Mouse (Mus musculus) ZHBTc4 (cell line): Measurements from ENCODE around the gene Adcy1.

ENCODE experiments used
- DNase-seq: peaks from one replicate; pipeline ENCODE4 v3.0.0-alpha.2; 2011; ENCODE audit warnings: low read depth, low spot score

Adcy1 gene

GRCm38 (mm10) chr11:7182409-7183042, 119.2 kb downstream of the Adcy1 start:
- DNase-seq: peak; percentile 18

DNA sequence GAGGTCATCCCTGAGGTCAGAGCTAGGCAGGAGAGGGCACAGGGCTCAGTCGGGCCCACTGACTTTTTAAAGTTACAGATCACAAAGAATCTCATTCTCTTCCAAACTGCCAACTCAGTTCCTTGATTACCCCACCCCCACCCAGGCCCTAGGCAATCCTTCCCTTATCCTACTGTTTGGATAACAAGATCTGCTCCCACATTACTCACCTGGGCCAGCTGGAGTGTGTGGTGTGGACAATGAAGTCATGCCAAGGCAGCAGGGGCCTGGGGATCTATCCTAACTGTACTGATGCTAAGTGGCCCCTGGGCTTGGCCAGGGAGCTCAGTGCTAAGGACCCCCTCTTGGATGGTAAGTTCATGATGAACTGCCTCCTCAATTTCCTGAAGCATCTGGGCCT, 121.1 kb downstream of the Adcy1 start:
- DNase-seq: no peak

GRCm38 (mm10) chr11:7187472-7187871, 124.2 kb downstream of the Adcy1 start:
- DNase-seq: no peak

- DNase-seq: no peak
Measured at GRCm38 (mm10) chr11:7188469-7188868, 125.2 kb downstream of the Adcy1 start, which contains the start of gene Gm11985. Gm11985 (minus strand) TSS chr11:7188569.

DNA sequence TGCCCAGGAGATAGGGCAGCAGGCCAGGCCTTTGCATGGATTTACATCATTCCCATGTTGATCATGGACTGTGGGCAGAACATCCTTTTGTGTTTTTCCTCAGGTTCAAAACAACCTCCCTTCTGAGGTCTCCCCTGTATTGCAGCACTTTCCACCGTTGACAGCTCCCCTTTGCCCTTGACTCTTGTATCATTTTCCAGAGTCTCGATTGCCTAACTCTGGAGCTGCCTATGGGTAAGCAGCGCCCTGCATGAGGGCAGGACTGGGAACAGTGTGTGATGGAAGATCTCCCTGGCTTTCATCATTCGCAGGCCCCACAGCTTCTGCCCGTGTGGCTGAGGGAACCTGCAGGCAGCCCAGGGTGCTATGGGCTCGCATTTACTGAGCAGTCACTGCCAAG, 129.4 kb downstream of the Adcy1 start:
- DNase-seq: no peak

- no peak for DNase-seq
Measured at GRCm38 (mm10) chr11:7193134-7193533, 129.8 kb downstream of the Adcy1 start.

- DNase-seq: no peak
Measured at GRCm38 (mm10) chr11:7194432-7195311, 131.4 kb downstream of the Adcy1 start.

- DNase-seq: no peak
Measured at GRCm38 (mm10) chr11:7195312-7195685, 132.0 kb downstream of the Adcy1 start.

- DNase-seq: no peak
Measured at GRCm38 (mm10) chr11:7197491-7197941, 134.2 kb downstream of the Adcy1 start, which contains the start of gene Igfbp1. Igfbp1 (plus strand) TSS chr11:7197782.

DNA sequence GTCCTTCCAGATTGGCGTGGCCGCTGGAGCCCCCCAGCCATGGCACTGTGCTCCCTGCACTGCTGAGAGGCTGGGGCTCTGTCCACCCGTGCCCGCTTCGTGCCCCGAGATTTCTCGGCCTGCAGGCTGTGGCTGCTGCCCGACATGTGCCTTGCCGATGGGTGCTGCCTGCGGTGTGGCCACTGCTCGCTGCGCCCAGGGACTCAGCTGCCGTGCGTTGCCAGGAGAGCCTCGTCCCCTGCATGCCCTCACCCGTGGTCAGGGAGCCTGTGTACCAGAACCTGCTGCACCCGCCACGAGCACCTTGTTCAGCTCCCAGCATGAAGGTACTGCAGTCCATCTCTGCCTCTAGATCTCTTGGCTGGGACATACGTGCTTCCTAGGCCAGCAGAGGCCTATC, 134.7 kb downstream of the Adcy1 start:
- no peak for DNase-seq

- no peak for DNase-seq
Measured at GRCm38 (mm10) chr11:7198481-7199256, 135.4 kb downstream of the Adcy1 start.

DNA sequence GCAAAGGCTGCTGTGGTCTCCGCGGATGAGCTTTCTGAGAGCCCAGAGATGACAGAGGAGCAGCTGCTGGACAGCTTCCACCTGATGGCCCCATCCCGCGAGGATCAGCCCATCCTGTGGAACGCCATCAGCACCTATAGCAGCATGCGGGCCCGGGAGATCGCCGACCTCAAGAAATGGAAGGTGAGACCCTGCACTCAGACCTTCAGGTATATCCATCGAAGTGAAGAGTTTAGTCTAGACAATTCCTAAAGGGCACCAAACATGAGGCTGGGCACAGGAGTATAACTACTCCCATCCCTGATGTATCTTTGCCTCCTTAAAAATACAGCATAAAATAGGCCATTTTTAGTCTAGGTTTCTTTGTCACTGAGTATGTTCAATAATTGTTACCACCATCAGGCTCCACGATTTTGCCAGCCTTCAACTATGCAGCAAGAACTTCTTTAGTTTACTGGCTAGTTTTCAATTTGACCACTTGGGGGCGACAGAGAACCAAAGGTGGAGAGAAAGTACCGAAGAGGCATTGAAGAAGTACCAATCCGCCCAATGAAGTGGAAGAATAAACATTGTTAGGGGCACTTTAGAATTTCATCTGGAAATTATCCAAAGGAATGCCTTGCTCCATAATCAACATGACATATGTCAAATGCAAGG, 136.6 kb downstream of the Adcy1 start:
- DNase-seq: peak; percentile 74

DNA sequence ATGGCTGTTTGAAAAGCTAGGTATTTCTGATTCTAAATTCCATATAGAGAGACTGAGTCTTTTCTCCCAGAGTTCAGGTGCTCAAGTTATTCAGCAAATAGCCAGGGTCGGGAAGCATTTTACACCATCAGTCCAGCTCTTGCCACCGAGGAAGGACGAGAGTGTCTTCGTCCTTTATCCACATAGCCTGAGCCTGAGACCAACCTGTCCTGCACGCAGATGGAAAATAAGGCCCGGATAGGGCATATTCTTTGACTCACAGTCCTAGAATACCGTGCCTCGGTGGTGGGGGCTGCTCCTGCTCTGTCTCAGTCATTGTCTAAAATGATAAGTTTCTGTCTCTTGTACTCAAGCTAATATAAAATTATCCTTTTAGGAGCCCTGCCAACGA, 137.1 kb downstream of the Adcy1 start:
- no peak for DNase-seq

DNA sequence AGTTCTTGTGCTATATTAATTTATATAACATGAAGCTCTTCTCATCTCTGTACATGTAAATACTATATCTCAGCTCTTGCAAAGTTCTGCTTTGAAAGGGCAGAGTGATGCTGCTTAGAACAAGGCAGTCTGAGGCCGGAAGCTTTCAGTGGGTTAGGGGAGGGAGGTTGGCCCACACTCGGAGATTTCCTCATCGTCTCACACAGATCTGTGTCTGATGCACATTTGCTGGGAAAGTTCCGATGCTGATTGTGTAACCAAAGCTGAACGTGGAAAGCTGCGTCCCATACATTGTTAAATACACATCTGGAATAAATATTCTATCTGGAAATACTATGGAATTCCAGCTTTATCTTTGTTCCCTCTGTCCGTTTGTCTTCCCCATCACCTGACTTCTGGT, 138.9 kb downstream of the Adcy1 start:
- no peak for DNase-seq

GRCm38 (mm10) chr11:7203846-7204245, 140.6 kb downstream of the Adcy1 start:
- DNase-seq: no peak

GRCm38 (mm10) chr11:7210343-7210742, 147.1 kb downstream of the Adcy1 start:
- DNase-seq: peak; percentile 84

DNA sequence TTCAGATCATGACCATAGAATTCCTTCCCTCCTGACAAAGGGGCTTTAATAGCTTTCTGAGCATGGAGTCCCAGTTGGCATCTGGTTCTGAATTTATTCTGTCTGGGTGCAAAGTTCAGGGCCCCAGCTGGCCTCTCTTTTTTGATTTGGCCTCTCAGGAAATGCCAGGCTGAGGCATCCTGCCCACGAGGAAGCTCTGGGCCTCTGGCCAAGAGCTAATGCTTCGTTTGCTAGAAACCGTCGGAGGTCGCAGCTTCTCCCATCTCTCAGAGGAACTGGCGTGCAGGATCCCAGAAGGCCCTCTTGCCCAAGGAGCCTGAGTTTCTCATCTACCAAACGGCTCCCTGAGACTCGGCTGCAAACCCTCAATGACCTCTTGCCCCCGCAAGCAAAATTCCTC, 147.9 kb downstream of the Adcy1 start:
- no peak for DNase-seq

DNA sequence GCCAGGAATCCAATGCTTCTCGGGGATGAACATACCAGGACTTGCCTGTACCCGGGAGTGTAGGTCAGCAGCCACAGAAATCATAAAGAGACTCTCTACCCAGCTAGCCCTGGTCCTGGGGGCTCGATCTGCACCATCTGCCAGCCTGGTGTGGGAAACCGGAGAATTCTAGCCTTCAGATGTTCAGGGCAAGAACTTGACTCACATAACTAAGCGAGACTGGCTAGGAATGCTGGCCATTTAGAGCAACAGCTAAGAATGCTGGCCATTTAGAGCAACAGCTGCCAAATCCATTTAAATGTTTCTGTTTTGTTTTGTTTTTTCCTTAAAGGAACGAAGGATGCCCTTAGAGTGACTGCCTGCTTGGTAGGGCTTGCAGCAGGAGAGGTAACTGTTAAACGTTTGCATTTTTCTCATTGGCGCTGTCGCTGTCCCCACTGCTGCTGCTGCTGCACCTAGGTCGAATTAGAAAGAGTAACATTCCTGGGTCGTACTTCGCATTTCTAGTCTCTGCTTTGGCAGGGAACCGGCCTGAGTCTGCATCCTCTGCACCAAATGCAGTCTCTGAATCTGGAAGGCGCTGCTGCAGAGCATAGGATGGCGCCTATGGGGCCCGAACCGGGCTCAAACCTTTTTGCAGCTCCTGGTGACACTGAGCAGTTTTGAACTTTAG, 149.0 kb downstream of the Adcy1 start:
- no peak for DNase-seq

GRCm38 (mm10) chr11:7213161-7213500, 149.8 kb downstream of the Adcy1 start:
- DNase-seq: no peak

GRCm38 (mm10) chr11:7213501-7214341, 150.4 kb downstream of the Adcy1 start, which contains the start of gene Igfbp3:
Igfbp3 (minus strand) TSS chr11:7213923.
- peak; percentile 87 for DNase-seq
